Mouse (Mus musculus) limb, embryonic 12.5 days (tissue): ENCODE data around the gene Bcl2. TPM values are rescaled to one million over a fixed set of nuclear protein-coding genes. Genes with fewer than 3 reads are reported as not detected.

Source experiments
- microRNA-seq: library from miRNA; unstranded; fragments of <30 nt; microRNA quantifications from one replicate; pipeline ENCODE4, GENCODE M21; 2017
- polyA plus RNA-seq: library from polyadenylated mRNA; unstranded; fragments of >200 nt; fragmentation: Nextera tagmentation; extraction: Ambion mirVana; gene quantifications from 2 replicates; pipeline ENCODE4 v1.2.1, GENCODE M21; 2016

Gene Bcl2
- polyA plus RNA-seq, 1 experiment from 2014 or later: 27.5 TPM

Small RNAs within 50 kb of the gene (microRNA-seq; reads per million reads assigned to microRNA genes)
- gene Mir3473f: not detected

Other genes with a start within 250 kb of the Bcl2 start
- 12.9 and 13.0 TPM in 2 replicates for gene Kdsr, start 45.5 kb upstream of the Bcl2 start, polyA plus RNA-seq
- gene Vps4b, start 82.5 kb upstream of the Bcl2 start, polyA plus RNA-seq: 73.8 and 78.0 TPM in 2 replicates
- gene Serpinb5, start 146.9 kb upstream of the Bcl2 start, polyA plus RNA-seq: 0.23 and 0.44 TPM in 2 replicates
- gene Serpinb12, start 220.2 kb upstream of the Bcl2 start, polyA plus RNA-seq: not detected in 2 replicates